Mouse (Mus musculus): ENCODE measurements around the gene Clhc1. TPM values are rescaled to one million over a fixed set of nuclear protein-coding genes. Genes with fewer than 3 reads are reported as not detected.

Gene Clhc1
- 0.10 and 0.25 TPM in 2 replicates for polyA plus RNA-seq (2016; fragmentation: Nextera tagmentation; extraction: Ambion mirVana)

- H3K27me3 ChIP-seq (ENCODE audit: insufficient read depth, poor library complexity, severe bottlenecking): no peaks in the 10 kb centered on the region
- H3K27ac ChIP-seq: peak within 1 kb of the TSS; percentile 92
- H3K4me3 ChIP-seq: peak within 1 kb of the TSS; percentile 81
- under 1% methylated on average over 46 of the region's 46 CpGs for WGBS
- peaks cover 14% of the 10 kb centered on the region for H3K4me1 ChIP-seq (replicated peaks)
- peak; percentile 90 for DNase-seq (ENCODE audit: low spot score)
- peaks cover 39% of the 10 kb centered on the region for H3K36me3 ChIP-seq
- no peaks in the 10 kb centered on the region for H3K9me3 ChIP-seq
Observed at GRCm38 (mm10) chr11:29547752-29548503, at the start of gene Clhc1, which contains the start of gene Rps27a. Gene Clhc1 (plus strand): TSS chr11:29547950. Gene Rps27a (minus strand): TSS chr11:29548109.

GRCm38 (mm10) chr11:29503948-29504893, 43.5 kb upstream of the Clhc1 start:
- Histone ChIP-seq H3K9me3 (no peaks in the 10 kb centered on the region), H3K36me3 (peaks cover 61% of the 10 kb centered on the region), H3K4me3 (no peak overlapping the region), H3K27me3 (ENCODE audit: insufficient read depth, poor library complexity, severe bottlenecking) (no peaks in the 10 kb centered on the region), H3K27ac (no peak overlapping the region), H3K4me1 (replicated peaks) (no peaks in the 10 kb centered on the region)
- no peak for DNase-seq (ENCODE audit: low spot score)
- 94% methylated on average over 10 of the region's 10 CpGs for WGBS

- no peak for DNase-seq (ENCODE audit: low spot score)
- H3K36me3 ChIP-seq: peaks cover 54% of the 10 kb centered on the region
Observed at GRCm38 (mm10) chr11:29504899-29505625, 42.7 kb upstream of the Clhc1 start.

GRCm38 (mm10) chr11:29509421-29509820, 38.3 kb upstream of the Clhc1 start:
- WGBS: 98% methylated on average over 1 of the region's 1 CpGs
- Histone ChIP-seq H3K36me3 (peaks cover 54% of the 10 kb centered on the region), H3K27me3 (ENCODE audit: insufficient read depth, poor library complexity, severe bottlenecking) (no peaks in the 10 kb centered on the region), H3K4me3 (no peak overlapping the region), H3K27ac (no peak overlapping the region), H3K9me3 (no peaks in the 10 kb centered on the region), H3K4me1 (replicated peaks) (peaks cover 7% of the 10 kb centered on the region; the same call in 1 of the 2 replicates)
- DNase-seq (ENCODE audit: low spot score): no peak

More at GRCm38 (mm10) chr11:29504899-29505625, 42.7 kb upstream of the Clhc1 start:
- WGBS: 94% methylated on average over 2 of the region's 2 CpGs
- Histone ChIP-seq H3K4me3 (no peak overlapping the region), H3K4me1 (replicated peaks) (no peaks in the 10 kb centered on the region), H3K27me3 (ENCODE audit: insufficient read depth, poor library complexity, severe bottlenecking) (no peaks in the 10 kb centered on the region), H3K9me3 (no peaks in the 10 kb centered on the region), H3K27ac (no peak overlapping the region)

- Histone ChIP-seq H3K4me3 (no peak overlapping the region), H3K27ac (no peak overlapping the region), H3K36me3 (peaks cover 26% of the 10 kb centered on the region), H3K4me1 (replicated peaks) (peaks cover 11% of the 10 kb centered on the region; the same call in 1 of the 2 replicates), H3K9me3 (no peaks in the 10 kb centered on the region), H3K27me3 (ENCODE audit: insufficient read depth, poor library complexity, severe bottlenecking) (no peaks in the 10 kb centered on the region)
- WGBS: 91% methylated on average over 4 of the region's 4 CpGs
- DNase-seq (ENCODE audit: low spot score): no peak
Observed at GRCm38 (mm10) chr11:29512818-29513535, 34.8 kb upstream of the Clhc1 start.

GRCm38 (mm10) chr11:29514325-29514681, 33.4 kb upstream of the Clhc1 start:
- Histone ChIP-seq H3K9me3 (no peaks in the 10 kb centered on the region), H3K27ac (peak overlapping the region; percentile 91)

GRCm38 (mm10) chr11:29514682-29515412, 32.9 kb upstream of the Clhc1 start, which contains the start of gene Prorsd1:
Gene Prorsd1 (minus strand): TSS chr11:29515033.
- 4% methylated on average over 40 of the region's 40 CpGs for WGBS
- DNase-seq (ENCODE audit: low spot score): peak; percentile 91
- Histone ChIP-seq H3K36me3 (peaks cover 26% of the 10 kb centered on the region), H3K4me1 (replicated peaks) (peaks cover 11% of the 10 kb centered on the region; the same call in 1 of the 2 replicates), H3K9me3 (no peaks in the 10 kb centered on the region), H3K27me3 (ENCODE audit: insufficient read depth, poor library complexity, severe bottlenecking) (no peaks in the 10 kb centered on the region), H3K27ac (peak within 1 kb of the TSS; percentile 91), H3K4me3 (peak within 1 kb of the TSS; percentile 74)

More at GRCm38 (mm10) chr11:29514325-29514681, 33.4 kb upstream of the Clhc1 start:
- Histone ChIP-seq H3K4me3 (peak overlapping the region; percentile 74), H3K36me3 (peaks cover 26% of the 10 kb centered on the region), H3K4me1 (replicated peaks) (peaks cover 11% of the 10 kb centered on the region; the same call in 1 of the 2 replicates), H3K27me3 (ENCODE audit: insufficient read depth, poor library complexity, severe bottlenecking) (no peaks in the 10 kb centered on the region)
- WGBS: 32% methylated on average over 10 of the region's 10 CpGs
- DNase-seq (ENCODE audit: low spot score): no peak

GRCm38 (mm10) chr11:29525988-29526794, 21.6 kb upstream of the Clhc1 start, which contains the start of gene Mtif2:
Gene Mtif2 (plus strand): TSS chr11:29526408.
- peak; percentile 89 for DNase-seq (ENCODE audit: low spot score)
- H3K4me3 ChIP-seq: peak within 1 kb of the TSS; percentile 75
- H3K4me1 ChIP-seq (replicated peaks): peaks cover 15% of the 10 kb centered on the region
- no peaks in the 10 kb centered on the region for H3K9me3 ChIP-seq
- WGBS: 3% methylated on average over 47 of the region's 47 CpGs
- peaks cover 12% of the 10 kb centered on the region for H3K36me3 ChIP-seq
- H3K27ac ChIP-seq: peak within 1 kb of the TSS; percentile 96
- no peaks in the 10 kb centered on the region for H3K27me3 ChIP-seq (ENCODE audit: insufficient read depth, poor library complexity, severe bottlenecking)

- DNase-seq (ENCODE audit: low spot score): no peak
- H3K36me3 ChIP-seq: peaks cover 83% of the 10 kb centered on the region
- H3K9me3 ChIP-seq: no peaks in the 10 kb centered on the region
- H3K4me3 ChIP-seq: no peak overlapping the region
- 98% methylated on average over 1 of the region's 1 CpGs for WGBS
- H3K27me3 ChIP-seq (ENCODE audit: insufficient read depth, poor library complexity, severe bottlenecking): no peaks in the 10 kb centered on the region
- no peak overlapping the region for H3K27ac ChIP-seq
- H3K4me1 ChIP-seq (replicated peaks): no peaks in the 10 kb centered on the region
Observed at GRCm38 (mm10) chr11:29538201-29538600, 9.5 kb upstream of the Clhc1 start.

GRCm38 (mm10) chr11:29544225-29544945, 3.4 kb upstream of the Clhc1 start:
- Histone ChIP-seq H3K4me3 (no peak overlapping the region), H3K27ac (no peak overlapping the region), H3K4me1 (replicated peaks) (peaks cover 14% of the 10 kb centered on the region), H3K27me3 (ENCODE audit: insufficient read depth, poor library complexity, severe bottlenecking) (no peaks in the 10 kb centered on the region), H3K36me3 (peaks cover 68% of the 10 kb centered on the region), H3K9me3 (no peaks in the 10 kb centered on the region)
- WGBS: 96% methylated on average over 3 of the region's 3 CpGs
- DNase-seq (ENCODE audit: low spot score): no peak
